Mouse (Mus musculus) midbrain, embryonic 15.5 days (tissue): ENCODE measurements around the gene Ywhag. TPM values are rescaled to one million over a fixed set of nuclear protein-coding genes. Genes with fewer than 3 reads are reported as not detected.
A peak's percentile ranks its signal among the peaks of the same experiment; 100 is the strongest.

Experiments used
- ATAC-seq: fragments of 200-750 bp; cut with Nextera tagmentation; replicated peaks from 2 replicates; pipeline ENCODE4 v1.8.0; 2017; ENCODE audit warnings: moderate TSS enrichment
- H3K27ac ChIP-seq: fragments of 300-500 bp; sonication (generic); 2 replicates; pipeline ENCODE4 v1.5.1; 2015; ENCODE audit warnings: mild to moderate bottlenecking, inconsistent platforms
- H3K27me3 ChIP-seq: fragments of 300-500 bp; sonication (generic); replicated peaks from 2 replicates; pipeline ENCODE4 v1.6.1; 2015; ENCODE audit warnings: inconsistent platforms
- H3K36me3 ChIP-seq: fragments of 300-500 bp; sonication (generic); replicated peaks from 2 replicates; pipeline ENCODE4 v1.6.1; 2015; ENCODE audit warnings: inconsistent platforms
- H3K4me1 ChIP-seq: fragments of 300-500 bp; sonication (generic); 2 replicates; pipeline ENCODE4 v1.6.1; 2015; ENCODE audit warnings: inconsistent platforms
- H3K4me2 ChIP-seq: fragments of 300-500 bp; sonication (generic); 2 replicates; pipeline ENCODE4 v1.6.1; 2015; ENCODE audit warnings: inconsistent platforms, mild to moderate bottlenecking, moderate library complexity
- H3K4me3 ChIP-seq: fragments of 300-500 bp; sonication (generic); 2 replicates; pipeline ENCODE4 v1.5.1; 2015; ENCODE audit warnings: mild to moderate bottlenecking, inconsistent platforms
- H3K9ac ChIP-seq: fragments of 300-500 bp; sonication (generic); 2 replicates; pipeline ENCODE4 v1.6.1; 2015; ENCODE audit warnings: mild to moderate bottlenecking, inconsistent platforms
- H3K9me3 ChIP-seq: fragments of 300-500 bp; sonication (generic); 2 replicates; pipeline ENCODE4 v1.6.1; 2016; ENCODE audit warnings: inconsistent platforms
- WGBS: fragments of 180-500 bp; shearing (Covaris S2); methylation state at CpG from one replicate; pipeline ENCODE4 v1.1.7; 2015; ENCODE audit warnings: mixed read lengths; 5-methylcytosine and 5-hydroxymethylcytosine counted together
- polyA plus RNA-seq: library from polyadenylated mRNA; unstranded; fragments of >200 nt; fragmentation: Nextera tagmentation; extraction: Ambion mirVana; gene quantifications from 2 replicates; pipeline ENCODE4 v1.2.1, GENCODE M21; 2015

Gene Ywhag
- polyA plus RNA-seq, 1 experiment from 2014 or later = 866 TPM

- Histone ChIP-seq H3K36me3 (no peaks in the 10 kb centered on the region), H3K9ac (no peak overlapping the region), H3K27me3 (peaks cover 26% of the 10 kb centered on the region), H3K4me3 (no peak overlapping the region), H3K4me1 (peaks cover 7% of the 10 kb centered on the region), H3K4me2 (no peak overlapping the region), H3K9me3 (no peaks in the 10 kb centered on the region), H3K27ac (no peak overlapping the region)
- ATAC-seq = no peak
- 53% methylated on average over 9 of the region's 9 CpGs for WGBS
Observed at GRCm38 (mm10) chr5:135892589-135893351, 41.6 kb downstream of the Ywhag start.

GRCm38 (mm10) chr5:135890920-135891319 lies 43.5 kb downstream of the Ywhag start:
- Histone ChIP-seq H3K4me2 (no peak overlapping the region), H3K27me3 (peaks cover 31% of the 10 kb centered on the region), H3K9ac (no peak overlapping the region), H3K9me3 (no peaks in the 10 kb centered on the region), H3K4me1 (peaks cover 12% of the 10 kb centered on the region), H3K4me3 (no peak overlapping the region), H3K36me3 (no peaks in the 10 kb centered on the region), H3K27ac (no peak overlapping the region)
- no peak for ATAC-seq
- 64% methylated on average over 3 of the region's 3 CpGs for WGBS

DNA sequence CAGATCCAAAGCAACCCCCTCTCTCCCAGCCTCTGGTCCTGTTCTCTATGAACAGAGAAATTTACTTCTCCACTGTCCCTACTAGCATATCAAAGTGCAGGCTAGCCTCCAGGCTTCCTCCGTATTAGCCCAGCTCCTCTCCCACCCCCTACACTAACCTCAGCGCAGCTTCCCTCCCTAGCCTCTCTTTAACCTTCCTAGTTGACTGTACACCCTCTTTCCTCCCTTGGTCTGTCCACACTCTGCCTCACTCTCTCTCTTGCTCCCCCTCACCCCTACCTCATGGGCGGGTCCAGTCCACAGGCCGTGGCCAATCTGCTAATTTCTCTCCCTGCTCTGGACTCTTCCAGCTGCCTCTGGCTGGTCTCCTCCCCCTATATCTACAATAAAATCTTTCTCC lies 44.1 kb downstream of the Ywhag start:
- Histone ChIP-seq H3K4me1 (peaks cover 12% of the 10 kb centered on the region), H3K27me3 (peaks cover 31% of the 10 kb centered on the region), H3K4me2 (no peak overlapping the region), H3K4me3 (no peak overlapping the region), H3K9me3 (no peaks in the 10 kb centered on the region), H3K9ac (no peak overlapping the region), H3K27ac (no peak overlapping the region), H3K36me3 (no peaks in the 10 kb centered on the region)
- WGBS = 42% methylated on average over 4 of the region's 4 CpGs
- ATAC-seq = no peak

DNA sequence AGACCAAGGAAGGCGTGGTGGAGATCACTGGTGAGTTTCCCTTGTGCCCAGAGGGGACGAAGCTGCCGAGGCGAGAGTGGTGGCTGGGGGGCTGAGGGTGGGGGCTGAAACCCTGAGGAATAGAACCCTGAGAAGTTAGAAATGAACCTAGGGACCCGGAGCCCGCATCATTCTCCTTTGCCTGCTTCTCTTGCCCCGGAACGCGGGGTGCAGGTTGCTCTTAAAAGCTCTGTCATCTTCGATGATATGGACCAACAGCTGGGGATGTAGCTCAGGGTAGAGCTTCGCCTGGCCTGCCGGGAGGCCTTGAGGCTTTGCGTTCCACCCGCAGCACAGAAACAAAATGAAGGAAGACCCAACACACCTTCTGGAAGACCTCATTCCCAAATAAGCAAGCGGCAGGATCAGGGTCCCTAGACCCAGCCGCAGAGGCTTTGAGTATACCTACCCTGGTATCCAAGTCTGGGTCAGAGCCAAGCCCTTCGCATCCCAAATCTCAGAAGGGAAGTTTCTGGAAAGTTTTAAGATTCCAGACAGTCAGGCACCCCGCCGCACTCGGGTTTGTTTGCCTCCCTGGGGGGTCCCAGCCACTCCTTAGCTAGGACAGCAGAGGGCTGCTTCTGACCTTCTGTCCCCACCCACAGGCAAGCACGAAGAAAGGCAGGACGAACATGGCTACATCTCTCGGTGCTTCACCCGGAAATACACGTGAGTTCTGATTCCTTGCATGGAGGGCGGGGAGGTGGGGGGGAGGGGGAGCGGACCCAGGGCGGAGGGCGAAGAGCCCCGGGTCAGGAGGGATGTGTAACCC lies 45.8 kb downstream of the Ywhag start:
- no peaks in the 10 kb centered on the region for H3K9me3 ChIP-seq
- H3K36me3 ChIP-seq = no peaks in the 10 kb centered on the region
- H3K27ac ChIP-seq = no peak overlapping the region
- H3K4me3 ChIP-seq = peak overlapping the region; percentile 8; the same call in 1 of the 2 replicates
- H3K4me1 ChIP-seq = peaks cover 12% of the 10 kb centered on the region
- no peak overlapping the region for H3K9ac ChIP-seq
- H3K27me3 ChIP-seq = peaks cover 31% of the 10 kb centered on the region
- WGBS = 4% methylated on average over 30 of the region's 30 CpGs
- peak overlapping the region; percentile 20; the same call in 1 of the 2 replicates for H3K4me2 ChIP-seq
- no peak for ATAC-seq

- Histone ChIP-seq H3K27ac (no peak within 1 kb of the TSS), H3K27me3 (peaks cover 31% of the 10 kb centered on the region), H3K4me1 (peaks cover 12% of the 10 kb centered on the region), H3K9me3 (no peaks in the 10 kb centered on the region), H3K9ac (no peak within 1 kb of the TSS), H3K36me3 (no peaks in the 10 kb centered on the region), H3K4me3 (peak within 1 kb of the TSS; percentile 19), H3K4me2 (peak within 1 kb of the TSS; percentile 50)
- ATAC-seq = no peak
- WGBS = 3% methylated on average over 24 of the region's 24 CpGs
Observed at GRCm38 (mm10) chr5:135887675-135888102, 46.7 kb downstream of the Ywhag start, which contains the start of gene Hspb1. Hspb1 (plus strand) TSS chr5:135887919.

- Histone ChIP-seq H3K27me3 (peaks cover 18% of the 10 kb centered on the region), H3K36me3 (no peaks in the 10 kb centered on the region), H3K4me1 (peaks cover 12% of the 10 kb centered on the region), H3K27ac (no peak overlapping the region), H3K9me3 (no peaks in the 10 kb centered on the region), H3K9ac (no peak overlapping the region), H3K4me3 (no peak overlapping the region), H3K4me2 (no peak overlapping the region)
- 72% methylated on average over 6 of the region's 6 CpGs for WGBS
- ATAC-seq = no peak
Observed at GRCm38 (mm10) chr5:135884641-135885040, 49.8 kb downstream of the Ywhag start.

GRCm38 (mm10) chr5:135879449-135880158 lies 54.8 kb downstream of the Ywhag start:
- H3K9me3 ChIP-seq = no peaks in the 10 kb centered on the region
- H3K9ac ChIP-seq = no peak overlapping the region
- peaks cover 9% of the 10 kb centered on the region for H3K4me1 ChIP-seq
- H3K36me3 ChIP-seq = no peaks in the 10 kb centered on the region
- no peak overlapping the region for H3K4me2 ChIP-seq
- H3K27ac ChIP-seq = no peak overlapping the region
- H3K27me3 ChIP-seq = no peaks in the 10 kb centered on the region
- 53% methylated on average over 13 of the region's 13 CpGs for WGBS
- no peak overlapping the region for H3K4me3 ChIP-seq
- ATAC-seq = no peak

DNA sequence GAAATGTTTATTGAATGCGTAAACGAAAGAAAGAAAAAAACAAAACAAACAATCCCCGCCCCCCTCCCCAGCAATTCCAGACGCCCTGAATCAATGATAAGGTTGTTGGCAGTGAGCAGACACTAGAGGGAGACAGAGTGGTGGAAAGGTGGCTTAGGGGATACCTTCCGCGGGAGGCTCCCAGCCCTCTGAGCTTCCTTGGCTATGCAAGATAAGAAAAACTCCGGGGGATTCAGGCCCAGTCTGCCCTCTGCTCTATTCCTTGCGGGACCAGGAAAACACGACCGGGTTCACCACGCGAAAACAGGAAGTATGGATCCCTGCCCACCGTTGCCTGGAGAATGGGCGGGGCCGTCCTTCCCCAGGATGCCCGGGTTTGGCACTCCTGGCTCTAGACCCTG lies 56.6 kb downstream of the Ywhag start:
- WGBS = under 1% methylated on average over 16 of the region's 16 CpGs
- Histone ChIP-seq H3K4me2 (peak overlapping the region; percentile 63), H3K27me3 (no peaks in the 10 kb centered on the region), H3K4me3 (peak overlapping the region; percentile 37), H3K27ac (peak overlapping the region; percentile 48; the same call in 1 of the 2 replicates), H3K4me1 (peaks cover 9% of the 10 kb centered on the region), H3K36me3 (no peaks in the 10 kb centered on the region), H3K9me3 (no peaks in the 10 kb centered on the region), H3K9ac (peak overlapping the region; percentile 35; the same call in 1 of the 2 replicates)
- ATAC-seq = peak; percentile 57

GRCm38 (mm10) chr5:135877180-135877579 lies 57.2 kb downstream of the Ywhag start:
- H3K4me2 ChIP-seq = peak overlapping the region; percentile 63
- peak overlapping the region; percentile 48; the same call in 1 of the 2 replicates for H3K27ac ChIP-seq
- peak; percentile 30 for ATAC-seq
- WGBS = 18% methylated on average over 8 of the region's 8 CpGs
- H3K36me3 ChIP-seq = no peaks in the 10 kb centered on the region
- H3K4me1 ChIP-seq = peaks cover 9% of the 10 kb centered on the region
- no peaks in the 10 kb centered on the region for H3K27me3 ChIP-seq
- H3K9me3 ChIP-seq = no peaks in the 10 kb centered on the region
- peak overlapping the region; percentile 37; the same call in 1 of the 2 replicates for H3K4me3 ChIP-seq
- no peak overlapping the region for H3K9ac ChIP-seq

GRCm38 (mm10) chr5:135873753-135874152 lies 60.7 kb downstream of the Ywhag start:
- Histone ChIP-seq H3K27me3 (no peaks in the 10 kb centered on the region), H3K4me3 (no peak overlapping the region), H3K27ac (no peak overlapping the region), H3K4me2 (no peak overlapping the region), H3K4me1 (peaks cover 15% of the 10 kb centered on the region), H3K9me3 (no peaks in the 10 kb centered on the region), H3K9ac (no peak overlapping the region), H3K36me3 (no peaks in the 10 kb centered on the region)
- 62% methylated on average over 9 of the region's 9 CpGs for WGBS
- ATAC-seq = no peak

- ATAC-seq = no peak
- Histone ChIP-seq H3K4me3 (no peak overlapping the region), H3K4me2 (no peak overlapping the region), H3K9ac (no peak overlapping the region), H3K27ac (no peak overlapping the region), H3K36me3 (no peaks in the 10 kb centered on the region), H3K9me3 (no peaks in the 10 kb centered on the region), H3K27me3 (0 out of 2 replicates have a peak, but pooled peaks cover 2% of the 10 kb centered on the region), H3K4me1 (peaks cover 19% of the 10 kb centered on the region)
- 14% methylated on average over 16 of the region's 16 CpGs for WGBS
Observed at GRCm38 (mm10) chr5:135872996-135873395, 61.4 kb downstream of the Ywhag start.

DNA sequence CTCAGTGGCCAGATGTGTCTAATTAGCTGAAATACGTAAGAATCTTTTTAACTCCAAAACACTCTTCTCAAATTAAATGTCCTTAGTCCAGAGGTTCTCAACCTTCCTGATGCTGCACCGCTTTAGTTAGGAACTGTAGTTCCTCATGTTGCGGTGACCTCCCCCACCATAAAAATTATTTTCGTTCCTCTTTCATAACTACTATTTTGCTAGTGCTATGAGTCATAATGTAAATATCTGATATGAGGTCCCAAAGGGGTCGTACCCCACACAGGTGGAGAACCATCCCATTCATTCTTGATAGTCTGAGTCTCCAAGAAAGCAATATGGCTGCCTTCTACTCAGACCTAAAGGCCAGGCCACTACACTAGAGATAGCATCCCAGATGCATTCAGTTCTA lies 63.9 kb downstream of the Ywhag start:
- peaks cover 19% of the 10 kb centered on the region for H3K4me1 ChIP-seq
- H3K9ac ChIP-seq = no peak overlapping the region
- no peaks in the 10 kb centered on the region for H3K36me3 ChIP-seq
- WGBS = 90% methylated on average over 5 of the region's 5 CpGs
- 0 out of 2 replicates have a peak, but pooled peaks cover 2% of the 10 kb centered on the region for H3K27me3 ChIP-seq
- no peak overlapping the region for H3K4me2 ChIP-seq
- no peak for ATAC-seq
- no peak overlapping the region for H3K27ac ChIP-seq
- no peaks in the 10 kb centered on the region for H3K9me3 ChIP-seq
- no peak overlapping the region for H3K4me3 ChIP-seq
